Mouse (Mus musculus) intestine, embryonic 16.5 days (tissue): ENCODE measurements around the gene Flnb. TPM values are rescaled to one million over a fixed set of nuclear protein-coding genes. Genes with fewer than 3 reads are reported as not detected.

Experiments used
- ATAC-seq: fragments of 200-750 bp; cut with Nextera tagmentation; 2 replicates; pipeline ENCODE4 v1.8.0; 2017; ENCODE audit warnings: moderate TSS enrichment, moderate library complexity
- H3K27ac ChIP-seq: fragments of 300-500 bp; sonication (generic); 2 replicates; pipeline ENCODE4 v1.5.1; 2014; ENCODE audit warnings: mild to moderate bottlenecking, low read length
- H3K27me3 ChIP-seq: fragments of 300-500 bp; sonication (generic); replicated peaks from 2 replicates; pipeline ENCODE4 v1.6.1; 2014; ENCODE audit warnings: low read length, control low read depth, mixed read lengths; ENCODE audit not compliant: control insufficient read depth, insufficient read depth
- H3K36me3 ChIP-seq: fragments of 300-500 bp; sonication (generic); 2 replicates; pipeline ENCODE4 v1.6.1; 2014; ENCODE audit warnings: low read length, control low read depth; ENCODE audit not compliant: control insufficient read depth, insufficient read depth
- H3K4me1 ChIP-seq: fragments of 300-500 bp; sonication (generic); 2 replicates; pipeline ENCODE4 v1.6.1; 2014; ENCODE audit warnings: low read length, control low read depth, mixed read lengths; ENCODE audit not compliant: control insufficient read depth, insufficient read depth
- H3K4me2 ChIP-seq: fragments of 300-500 bp; sonication (generic); 2 replicates; pipeline ENCODE4 v1.6.1; 2014; ENCODE audit warnings: low read depth, low read length, control low read depth
- H3K4me3 ChIP-seq: fragments of 300-500 bp; sonication (generic); 2 replicates; pipeline ENCODE4 v1.5.1; 2014; ENCODE audit warnings: mild to moderate bottlenecking, low read length
- H3K9ac ChIP-seq: fragments of 300-500 bp; sonication (generic); 2 replicates; pipeline ENCODE4 v1.6.1; 2014; ENCODE audit warnings: low read depth, low read length
- H3K9me3 ChIP-seq: fragments of 300-500 bp; sonication (generic); 2 replicates; pipeline ENCODE4 v1.6.1; 2016; ENCODE audit warnings: low read length, control low read depth; ENCODE audit not compliant: control insufficient read depth
- WGBS: fragments of 180-500 bp; shearing (Covaris S2); extraction: QIAGEN DNeasy Blood & Tissue Kit; methylation state at CpG from one replicate; pipeline ENCODE4 v1.1.7; 2014; 5-methylcytosine and 5-hydroxymethylcytosine counted together
- polyA plus RNA-seq: library from polyadenylated mRNA; unstranded; fragments of >200 nt; fragmentation: Nextera tagmentation; extraction: Ambion mirVana; gene quantifications from 2 replicates; pipeline ENCODE4 v1.2.1, GENCODE M21; 2015

Gene Flnb
- polyA plus RNA-seq, 1 experiment from 2014 or later = 14.7 TPM

DNA sequence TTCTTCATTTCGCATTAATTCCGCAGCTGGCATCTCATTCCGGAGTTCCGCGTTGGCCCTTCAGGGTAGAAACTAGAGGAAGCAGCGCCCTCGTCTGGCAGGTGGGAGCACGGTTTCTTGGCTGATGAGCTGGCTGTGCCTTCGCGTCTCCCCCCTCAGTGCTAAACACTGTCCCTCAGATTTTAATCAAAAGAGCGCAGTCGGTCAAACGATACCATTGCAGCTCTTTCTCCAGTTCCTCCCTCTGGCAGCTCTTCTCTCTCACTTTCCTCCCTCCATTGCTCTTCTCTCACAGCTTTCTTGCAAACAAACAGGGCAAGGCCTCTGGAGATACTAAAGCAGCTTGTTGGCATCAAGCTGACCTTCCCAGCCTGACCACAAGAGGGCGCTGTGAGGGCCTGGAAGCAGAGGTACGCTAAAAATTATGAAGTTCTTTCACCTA is 179.5 kb downstream of the Flnb start:
- no peaks in the 10 kb centered on the region for H3K36me3 ChIP-seq

DNA sequence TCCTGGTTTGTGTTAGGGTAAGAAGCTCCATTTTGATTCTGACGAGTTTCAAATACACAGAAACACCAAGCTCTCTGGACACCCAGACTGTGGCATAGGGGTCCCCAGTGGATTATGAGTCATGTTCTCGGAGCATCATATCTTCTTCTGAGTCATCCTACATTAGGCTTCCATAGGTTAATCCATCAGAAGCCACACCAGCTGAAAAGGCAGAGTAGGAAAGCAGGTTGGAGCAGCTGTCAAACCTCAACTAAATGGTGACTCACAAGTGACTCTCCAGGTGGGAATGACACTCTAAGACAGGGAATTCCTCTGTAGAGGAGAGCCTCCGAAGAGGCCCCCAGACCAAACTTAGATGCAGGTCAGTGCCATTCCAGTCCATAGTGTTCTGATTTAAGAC is 181.3 kb downstream of the Flnb start:
- no peak overlapping the region for H3K9ac ChIP-seq
- H3K27me3 ChIP-seq = peaks cover 12% of the 10 kb centered on the region; the same call in 1 of the 2 replicates
- no peak overlapping the region for H3K27ac ChIP-seq
- no peaks in the 10 kb centered on the region for H3K9me3 ChIP-seq
- H3K36me3 ChIP-seq = no peaks in the 10 kb centered on the region
- no peak overlapping the region for H3K4me2 ChIP-seq
- H3K4me3 ChIP-seq = no peak overlapping the region
- 74% methylated on average over 3 of the region's 3 CpGs for WGBS
- peaks cover 10% of the 10 kb centered on the region for H3K4me1 ChIP-seq
- no peak for ATAC-seq

More for the DNA sequence above, 179.5 kb downstream of the Flnb start:
- Histone ChIP-seq H3K4me2 (peak overlapping the region; percentile 50), H3K27me3 (peaks cover 12% of the 10 kb centered on the region; the same call in 1 of the 2 replicates), H3K4me1 (0 out of 2 replicates have a peak, but pooled peaks cover 3% of the 10 kb centered on the region), H3K9me3 (no peaks in the 10 kb centered on the region), H3K27ac (no peak overlapping the region), H3K4me3 (peak overlapping the region; percentile 30), H3K9ac (peak overlapping the region; percentile 34; the same call in 1 of the 2 replicates)
- 4% methylated on average over 15 of the region's 15 CpGs for WGBS
- ATAC-seq = peak; percentile 50; the same call in 1 of the 2 replicates

DNA sequence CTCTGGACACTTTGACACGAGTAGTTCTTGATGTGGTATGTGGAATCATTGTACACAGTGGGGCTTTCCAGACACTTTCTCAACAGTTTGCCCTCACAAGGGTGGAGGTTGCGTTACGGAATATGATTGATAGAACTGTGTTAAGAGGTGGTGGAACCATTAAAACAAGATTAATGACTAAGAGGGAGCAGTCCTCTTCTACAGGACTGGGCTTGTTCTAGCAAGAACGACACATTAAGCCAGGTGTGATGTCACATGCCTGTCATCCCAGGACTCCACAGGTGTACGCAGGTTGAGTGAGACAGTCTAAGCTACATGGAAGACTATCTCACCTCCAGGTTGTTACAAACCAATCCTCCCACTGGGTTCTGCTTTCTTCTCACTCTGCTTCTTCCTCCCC is 181.7 kb downstream of the Flnb start:
- Histone ChIP-seq H3K27ac (no peak overlapping the region), H3K9me3 (no peaks in the 10 kb centered on the region), H3K4me2 (no peak overlapping the region), H3K9ac (no peak overlapping the region), H3K27me3 (peaks cover 12% of the 10 kb centered on the region; the same call in 1 of the 2 replicates), H3K36me3 (no peaks in the 10 kb centered on the region), H3K4me3 (no peak overlapping the region), H3K4me1 (peaks cover 8% of the 10 kb centered on the region)
- no peak for ATAC-seq
- WGBS = 76% methylated on average over 5 of the region's 5 CpGs

DNA sequence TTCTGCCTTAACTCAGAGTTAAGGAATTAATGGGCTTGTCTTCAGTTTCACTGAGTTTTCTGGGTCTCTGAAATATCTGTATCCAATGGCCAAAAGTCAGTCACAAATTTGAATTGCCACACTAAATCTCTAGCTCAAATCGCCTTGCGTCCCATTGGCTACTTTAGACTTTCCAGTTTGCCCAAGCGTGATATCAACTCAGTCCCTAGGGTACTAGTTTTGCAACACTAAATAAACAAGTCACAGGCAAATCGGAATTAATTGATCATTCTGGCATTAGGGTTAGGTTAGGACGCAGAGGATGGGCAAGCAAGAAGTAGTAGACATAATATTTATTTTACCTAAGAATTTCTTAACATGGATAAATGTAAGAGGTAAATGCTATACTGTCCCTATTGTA is 182.5 kb downstream of the Flnb start:
- H3K27me3 ChIP-seq = peaks cover 12% of the 10 kb centered on the region; the same call in 1 of the 2 replicates
- H3K4me2 ChIP-seq = no peak overlapping the region
- H3K9ac ChIP-seq = no peak overlapping the region
- H3K9me3 ChIP-seq = no peaks in the 10 kb centered on the region
- no peak for ATAC-seq
- no peak overlapping the region for H3K4me3 ChIP-seq
- WGBS = 84% methylated on average over 5 of the region's 5 CpGs
- no peaks in the 10 kb centered on the region for H3K36me3 ChIP-seq
- no peak overlapping the region for H3K27ac ChIP-seq
- H3K4me1 ChIP-seq = peaks cover 8% of the 10 kb centered on the region

Other genes starting within 250 kb of the Flnb start
- 0.34 and 0.37 TPM in 2 replicates for gene Gm3558, start 249.4 kb upstream of the Flnb start, polyA plus RNA-seq
- not detected in 2 replicates for gene Gm10338, start 222.4 kb upstream of the Flnb start, polyA plus RNA-seq
- not detected in 2 replicates for gene Gm10128, start 174.0 kb upstream of the Flnb start, polyA plus RNA-seq
- not detected in 2 replicates for gene Gm26661, start 26.4 kb upstream of the Flnb start, polyA plus RNA-seq
- gene Gm45521, start 139.3 kb downstream of the Flnb start, polyA plus RNA-seq = not detected in 2 replicates
- 1.7 and 1.9 TPM in 2 replicates for gene Dnase1l3, start 176.6 kb downstream of the Flnb start, polyA plus RNA-seq
- gene Abhd6, start 184.9 kb downstream of the Flnb start, polyA plus RNA-seq = 12.5 and 14.1 TPM in 2 replicates